Mouse (Mus musculus): ENCODE results near the gene Fas. TPM values are rescaled to one million over a fixed set of nuclear protein-coding genes. Genes with fewer than 3 reads are reported as not detected.
A peak's percentile ranks its signal among the peaks of the same experiment; 100 is the strongest.

Gene Fas
- polyA plus RNA-seq, 1 experiment from 2014 or later, result 6.6 TPM

DNA sequence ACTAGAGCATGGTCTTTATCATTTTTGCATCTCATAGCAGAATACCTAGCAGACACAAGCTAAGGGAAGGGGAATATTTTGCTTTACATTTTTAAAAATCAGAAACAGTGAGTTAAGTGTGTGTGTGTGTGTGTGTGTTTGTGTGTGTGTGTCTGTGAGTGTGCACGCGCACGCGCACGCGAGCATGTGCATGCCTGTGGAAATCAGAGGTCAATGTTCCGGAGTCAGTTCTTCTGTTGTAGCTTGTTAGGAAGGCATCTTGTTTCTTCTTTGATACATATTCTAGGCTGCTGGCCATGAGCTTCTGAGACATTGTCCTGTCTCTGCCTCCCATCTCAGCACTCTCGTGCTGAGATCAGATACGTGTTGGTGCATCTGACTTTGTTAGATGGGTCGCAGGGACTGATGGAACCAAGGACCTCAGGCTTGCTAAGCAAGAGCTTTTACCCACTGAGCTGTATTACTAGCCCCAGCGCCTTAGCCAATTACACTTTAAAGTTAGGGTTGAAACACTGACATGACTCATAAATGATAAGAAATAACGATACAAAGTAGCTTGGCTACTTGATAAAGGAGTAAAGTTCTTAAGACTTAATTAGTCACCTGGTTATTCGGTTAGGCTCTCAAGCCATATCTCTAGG lies 19.5 kb upstream of the Fas start:
- no peak overlapping the region for H3K4me3 ChIP-seq (ENCODE audit: low read length)

DNA sequence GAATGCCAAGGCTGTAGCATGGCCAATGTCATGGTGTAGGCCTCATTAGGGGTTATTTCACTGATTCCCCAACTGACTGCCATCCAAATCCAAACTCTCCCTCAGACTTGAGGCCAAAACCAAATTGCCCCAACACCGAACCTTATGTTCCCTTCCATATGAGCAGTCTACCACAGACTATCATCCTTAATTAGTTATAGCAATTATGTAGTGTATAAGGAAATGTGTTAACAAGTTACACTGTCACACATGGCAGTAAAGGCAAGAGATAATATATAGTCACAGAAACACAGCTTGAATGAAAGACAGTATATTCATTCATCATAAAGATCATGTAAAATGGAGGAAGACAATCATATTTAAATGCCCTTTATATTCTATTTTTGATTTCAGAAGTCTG lies 17.4 kb upstream of the Fas start:
- WGBS, result 90% methylated on average over 1 of the region's 1 CpGs
- H3K9me3 ChIP-seq (replicated peaks; ENCODE audit: control insufficient read depth, low read length), result no peaks in the 10 kb centered on the region
- H3K36me3 ChIP-seq (ENCODE audit: control insufficient read depth, insufficient read depth), result no peaks in the 10 kb centered on the region
- H3K27ac ChIP-seq (ENCODE audit: low read length), result no peak overlapping the region
- H3K4me2 ChIP-seq (ENCODE audit: low read depth, low read length), result no peak overlapping the region
- H3K9ac ChIP-seq (ENCODE audit: low read length), result no peak overlapping the region
- H3K4me3 ChIP-seq (ENCODE audit: low read length), result no peak overlapping the region
- no peak for ATAC-seq (replicated peaks; ENCODE audit: extremely low read depth, insufficient read depth, low FRiP score)
- H3K4me1 ChIP-seq (ENCODE audit: control insufficient read depth, insufficient read depth, low read length), result no peaks in the 10 kb centered on the region
- H3K27me3 ChIP-seq (ENCODE audit: control insufficient read depth, insufficient read depth, low read length), result no peaks in the 10 kb centered on the region

More for the DNA sequence above, 19.5 kb upstream of the Fas start:
- Histone ChIP-seq H3K9ac (ENCODE audit: low read length) (no peak overlapping the region), H3K9me3 (replicated peaks; ENCODE audit: control insufficient read depth, low read length) (no peaks in the 10 kb centered on the region), H3K4me1 (ENCODE audit: control insufficient read depth, insufficient read depth, low read length) (no peaks in the 10 kb centered on the region; the same call in 1 of the 2 replicates), H3K36me3 (ENCODE audit: control insufficient read depth, insufficient read depth) (no peaks in the 10 kb centered on the region), H3K27me3 (ENCODE audit: control insufficient read depth, insufficient read depth, low read length) (no peaks in the 10 kb centered on the region), H3K27ac (ENCODE audit: low read length) (no peak overlapping the region), H3K4me2 (ENCODE audit: low read depth, low read length) (no peak overlapping the region)
- ATAC-seq (replicated peaks; ENCODE audit: extremely low read depth, insufficient read depth, low FRiP score), result no peak
- WGBS, result 85% methylated on average over 13 of the region's 13 CpGs

DNA sequence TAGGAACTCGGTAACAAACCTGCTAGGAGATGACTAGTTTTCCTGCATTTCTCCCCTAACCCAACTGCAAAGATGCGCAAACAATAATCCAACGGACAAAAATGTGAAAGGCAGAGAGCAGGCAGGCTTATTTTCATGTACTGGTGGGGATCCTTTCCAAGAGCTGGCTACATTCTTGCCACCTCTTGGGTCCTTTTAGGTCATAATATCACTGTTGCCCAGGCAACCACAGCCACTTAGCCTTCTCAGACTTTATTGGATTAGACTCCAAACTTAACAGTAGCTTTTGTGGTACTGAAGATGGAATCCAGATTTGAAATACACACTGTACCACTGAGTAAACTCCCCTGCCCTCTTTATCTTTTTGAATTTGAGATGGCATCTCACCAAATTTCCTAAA lies 12.4 kb upstream of the Fas start:
- no peak for ATAC-seq (replicated peaks; ENCODE audit: extremely low read depth, insufficient read depth, low FRiP score)
- Histone ChIP-seq H3K36me3 (ENCODE audit: control insufficient read depth, insufficient read depth) (no peaks in the 10 kb centered on the region), H3K9me3 (replicated peaks; ENCODE audit: control insufficient read depth, low read length) (no peaks in the 10 kb centered on the region), H3K9ac (ENCODE audit: low read length) (no peak overlapping the region), H3K27me3 (ENCODE audit: control insufficient read depth, insufficient read depth, low read length) (no peaks in the 10 kb centered on the region), H3K4me3 (ENCODE audit: low read length) (no peak overlapping the region), H3K4me2 (ENCODE audit: low read depth, low read length) (no peak overlapping the region), H3K27ac (ENCODE audit: low read length) (no peak overlapping the region), H3K4me1 (ENCODE audit: control insufficient read depth, insufficient read depth, low read length) (no peaks in the 10 kb centered on the region)
- 73% methylated on average over 3 of the region's 3 CpGs for WGBS

DNA sequence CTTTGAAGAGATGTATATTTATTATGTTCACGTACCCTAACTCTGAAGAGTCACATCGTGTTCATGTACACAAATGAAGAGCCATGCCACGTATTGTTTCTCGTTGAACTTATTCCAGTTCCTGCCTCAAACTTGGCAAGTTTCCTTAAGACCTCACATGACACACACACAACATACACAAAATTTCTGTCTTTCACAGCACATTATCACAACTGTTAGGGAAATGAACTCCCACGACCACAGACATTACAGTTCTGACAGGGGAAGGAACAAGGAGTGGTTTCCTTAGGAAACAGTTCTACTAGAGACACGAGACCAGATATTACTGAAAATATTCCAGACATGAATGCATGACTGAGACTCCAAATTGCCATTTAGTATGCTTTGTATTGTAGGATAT lies 6.9 kb upstream of the Fas start:
- no peaks in the 10 kb centered on the region for H3K9me3 ChIP-seq (replicated peaks; ENCODE audit: control insufficient read depth, low read length)
- no peak overlapping the region for H3K27ac ChIP-seq (ENCODE audit: low read length)
- peaks cover 3% of the 10 kb centered on the region; the same call in 1 of the 2 replicates for H3K4me1 ChIP-seq (ENCODE audit: control insufficient read depth, insufficient read depth, low read length)
- H3K27me3 ChIP-seq (ENCODE audit: control insufficient read depth, insufficient read depth, low read length), result no peaks in the 10 kb centered on the region
- 54% methylated on average over 6 of the region's 6 CpGs for WGBS
- H3K4me2 ChIP-seq (ENCODE audit: low read depth, low read length), result no peak overlapping the region
- no peak overlapping the region for H3K9ac ChIP-seq (ENCODE audit: low read length)
- H3K36me3 ChIP-seq (ENCODE audit: control insufficient read depth, insufficient read depth), result no peaks in the 10 kb centered on the region
- ATAC-seq (replicated peaks; ENCODE audit: extremely low read depth, insufficient read depth, low FRiP score), result no peak
- H3K4me3 ChIP-seq (ENCODE audit: low read length), result no peak overlapping the region

DNA sequence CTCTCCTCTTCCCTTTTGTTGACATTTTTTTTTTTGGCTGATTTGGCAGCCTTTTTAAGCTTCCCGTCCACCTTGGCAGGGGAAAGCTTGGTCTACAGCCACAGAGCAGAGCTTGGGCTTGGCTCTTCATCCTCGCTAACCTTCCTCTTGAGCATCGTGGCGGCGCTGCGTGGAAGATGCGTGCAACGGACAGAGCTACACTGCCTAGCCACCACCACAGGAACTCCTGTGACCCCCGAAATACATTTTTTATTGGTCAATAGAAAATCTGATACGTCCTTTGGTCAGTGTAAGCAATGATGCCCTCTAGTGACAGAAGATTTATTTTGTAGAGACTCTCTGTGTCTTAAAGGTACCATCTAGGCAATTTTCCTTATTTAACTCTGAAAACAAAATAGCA lies 6.1 kb upstream of the Fas start:
- H3K4me2 ChIP-seq (ENCODE audit: low read depth, low read length), result peak overlapping the region; percentile 61
- no peaks in the 10 kb centered on the region for H3K9me3 ChIP-seq (replicated peaks; ENCODE audit: control insufficient read depth, low read length)
- peak overlapping the region; percentile 24 for H3K4me3 ChIP-seq (ENCODE audit: low read length)
- ATAC-seq (replicated peaks; ENCODE audit: extremely low read depth, insufficient read depth, low FRiP score), result no peak
- H3K36me3 ChIP-seq (ENCODE audit: control insufficient read depth, insufficient read depth), result no peaks in the 10 kb centered on the region
- no peaks in the 10 kb centered on the region for H3K27me3 ChIP-seq (ENCODE audit: control insufficient read depth, insufficient read depth, low read length)
- 40% methylated on average over 10 of the region's 10 CpGs for WGBS
- H3K4me1 ChIP-seq (ENCODE audit: control insufficient read depth, insufficient read depth, low read length), result peaks cover 3% of the 10 kb centered on the region; the same call in 1 of the 2 replicates
- H3K27ac ChIP-seq (ENCODE audit: low read length), result no peak overlapping the region
- no peak overlapping the region for H3K9ac ChIP-seq (ENCODE audit: low read length)

DNA sequence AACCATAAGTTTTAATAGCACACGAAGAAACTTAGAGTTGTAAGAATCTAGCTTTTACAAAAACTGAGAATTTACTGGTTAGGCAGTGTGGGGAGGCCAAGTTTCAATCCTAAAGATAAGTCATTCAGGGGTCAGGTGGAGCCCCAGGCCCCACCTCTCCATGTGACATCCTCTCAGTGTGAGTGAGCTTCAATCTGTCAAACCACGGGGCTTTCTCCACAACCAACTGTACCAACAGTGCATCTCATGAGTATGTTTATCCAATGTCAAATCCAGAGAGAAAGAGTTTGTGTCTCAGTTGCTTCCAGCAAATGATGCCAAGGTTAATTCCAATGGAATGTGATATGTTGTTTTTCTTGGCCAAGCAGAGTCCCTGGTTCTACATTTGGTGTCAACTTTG lies 5.6 kb upstream of the Fas start:
- peaks cover 3% of the 10 kb centered on the region; the same call in 1 of the 2 replicates for H3K4me1 ChIP-seq (ENCODE audit: control insufficient read depth, insufficient read depth, low read length)
- H3K27me3 ChIP-seq (ENCODE audit: control insufficient read depth, insufficient read depth, low read length), result no peaks in the 10 kb centered on the region
- H3K9me3 ChIP-seq (replicated peaks; ENCODE audit: control insufficient read depth, low read length), result no peaks in the 10 kb centered on the region
- no peak overlapping the region for H3K4me3 ChIP-seq (ENCODE audit: low read length)
- no peak overlapping the region for H3K27ac ChIP-seq (ENCODE audit: low read length)
- no peaks in the 10 kb centered on the region for H3K36me3 ChIP-seq (ENCODE audit: control insufficient read depth, insufficient read depth)
- H3K9ac ChIP-seq (ENCODE audit: low read length), result no peak overlapping the region
- H3K4me2 ChIP-seq (ENCODE audit: low read depth, low read length), result no peak overlapping the region
- no peak for ATAC-seq (replicated peaks; ENCODE audit: extremely low read depth, insufficient read depth, low FRiP score)
- WGBS, result 20% methylated on average over 2 of the region's 2 CpGs

DNA sequence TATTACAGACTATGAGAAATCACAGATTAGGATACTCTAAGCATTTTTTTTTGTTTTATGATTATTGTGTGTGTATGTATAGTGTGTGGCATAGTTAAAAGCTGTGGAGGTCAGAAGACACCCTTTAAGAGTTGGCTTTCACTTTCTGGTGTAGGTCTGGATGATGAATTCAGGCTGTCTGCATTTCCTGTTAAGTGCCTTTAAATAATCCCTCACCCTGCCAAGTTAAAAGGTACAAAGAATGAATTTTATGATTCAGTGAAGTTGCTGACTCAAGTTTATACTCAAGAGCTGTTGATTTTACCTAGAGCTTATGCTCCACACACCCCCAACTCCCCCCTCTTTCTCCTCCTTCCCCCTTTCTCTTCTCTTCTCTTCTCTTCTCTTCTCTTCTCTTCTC lies 3.2 kb upstream of the Fas start:
- Histone ChIP-seq H3K9me3 (replicated peaks; ENCODE audit: control insufficient read depth, low read length) (no peaks in the 10 kb centered on the region), H3K4me1 (ENCODE audit: control insufficient read depth, insufficient read depth, low read length) (peaks cover 5% of the 10 kb centered on the region; the same call in 1 of the 2 replicates), H3K27ac (ENCODE audit: low read length) (no peak overlapping the region), H3K27me3 (ENCODE audit: control insufficient read depth, insufficient read depth, low read length) (no peaks in the 10 kb centered on the region), H3K9ac (ENCODE audit: low read length) (no peak overlapping the region), H3K4me2 (ENCODE audit: low read depth, low read length) (no peak overlapping the region), H3K4me3 (ENCODE audit: low read length) (no peak overlapping the region), H3K36me3 (ENCODE audit: control insufficient read depth, insufficient read depth) (no peaks in the 10 kb centered on the region)
- ATAC-seq (replicated peaks; ENCODE audit: extremely low read depth, insufficient read depth, low FRiP score), result no peak

DNA sequence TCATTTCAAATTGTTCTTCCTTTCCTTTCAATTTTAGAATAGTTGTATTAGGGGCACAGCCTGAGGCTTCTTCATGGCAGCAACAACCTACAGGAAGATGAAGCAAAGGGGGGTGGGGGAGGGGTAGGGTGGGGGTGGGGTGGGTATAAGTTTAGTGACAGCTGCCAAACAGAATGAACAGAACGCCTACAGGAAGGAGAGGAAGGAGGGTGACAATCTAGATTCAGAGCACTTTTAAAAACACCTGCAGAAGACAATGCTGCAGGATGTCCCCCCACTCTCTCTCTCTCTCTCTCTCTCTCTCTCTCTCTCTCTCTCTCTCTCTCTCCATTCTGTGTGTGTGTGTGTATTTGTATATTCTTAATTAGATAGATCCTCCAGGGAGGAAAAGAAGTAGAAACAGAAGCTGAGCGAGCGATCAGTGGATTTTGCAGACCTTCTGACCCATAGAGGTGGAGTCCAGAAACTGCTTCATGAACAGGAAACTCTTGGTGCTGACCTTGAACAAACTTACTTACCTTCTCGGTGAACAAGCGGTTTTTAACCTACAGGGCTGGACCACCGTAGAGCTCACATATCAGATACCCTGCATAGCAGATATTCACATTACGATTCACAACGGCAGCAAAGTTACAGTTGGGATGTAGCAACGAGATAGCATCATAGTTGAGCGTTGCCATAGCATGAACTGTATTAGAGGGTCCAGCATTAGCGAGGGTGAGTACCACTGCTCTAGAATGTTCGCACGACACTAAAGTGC lies 2.6 kb upstream of the Fas start:
- Histone ChIP-seq H3K9ac (ENCODE audit: low read length) (no peak overlapping the region), H3K27me3 (ENCODE audit: control insufficient read depth, insufficient read depth, low read length) (no peaks in the 10 kb centered on the region), H3K4me1 (ENCODE audit: control insufficient read depth, insufficient read depth, low read length) (peaks cover 5% of the 10 kb centered on the region; the same call in 1 of the 2 replicates), H3K27ac (ENCODE audit: low read length) (no peak overlapping the region), H3K36me3 (ENCODE audit: control insufficient read depth, insufficient read depth) (no peaks in the 10 kb centered on the region), H3K9me3 (replicated peaks; ENCODE audit: control insufficient read depth, low read length) (no peaks in the 10 kb centered on the region), H3K4me2 (ENCODE audit: low read depth, low read length) (no peak overlapping the region), H3K4me3 (ENCODE audit: low read length) (no peak overlapping the region)
- ATAC-seq (replicated peaks; ENCODE audit: extremely low read depth, insufficient read depth, low FRiP score), result no peak
- 65% methylated on average over 13 of the region's 13 CpGs for WGBS

DNA sequence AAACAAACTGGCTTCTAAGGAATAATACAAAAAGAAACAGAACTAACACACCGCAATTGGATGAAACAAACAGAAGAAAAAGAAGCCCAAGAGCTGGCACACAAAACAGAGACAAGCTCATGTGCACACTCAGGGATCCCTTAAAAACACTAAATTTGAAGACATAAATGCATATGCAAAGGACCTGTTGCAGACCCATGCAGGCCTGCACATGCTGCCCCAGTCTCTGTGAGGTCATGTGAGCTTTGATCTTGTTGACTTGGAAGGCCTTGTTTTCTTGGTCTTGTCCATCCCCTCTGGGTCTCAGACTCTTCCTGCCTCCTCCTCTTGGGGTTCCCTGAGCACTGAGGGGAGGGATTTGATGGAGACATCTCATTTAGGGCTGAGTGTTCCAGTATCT lies 1.8 kb upstream of the Fas start:
- Histone ChIP-seq H3K27ac (ENCODE audit: low read length) (no peak overlapping the region), H3K4me1 (ENCODE audit: control insufficient read depth, insufficient read depth, low read length) (peaks cover 5% of the 10 kb centered on the region; the same call in 1 of the 2 replicates), H3K4me2 (ENCODE audit: low read depth, low read length) (no peak overlapping the region), H3K36me3 (ENCODE audit: control insufficient read depth, insufficient read depth) (no peaks in the 10 kb centered on the region), H3K9ac (ENCODE audit: low read length) (no peak overlapping the region), H3K9me3 (replicated peaks; ENCODE audit: control insufficient read depth, low read length) (no peaks in the 10 kb centered on the region), H3K4me3 (ENCODE audit: low read length) (no peak overlapping the region), H3K27me3 (ENCODE audit: control insufficient read depth, insufficient read depth, low read length) (no peaks in the 10 kb centered on the region)
- WGBS, result 91% methylated on average over 1 of the region's 1 CpGs
- ATAC-seq (replicated peaks; ENCODE audit: extremely low read depth, insufficient read depth, low FRiP score), result no peak

All from heart, embryonic 16.5 days (tissue).